Mouse (Mus musculus) limb, embryonic 14.5 days (tissue): ENCODE measurements around the gene Tmem104. TPM values are rescaled to one million over a fixed set of nuclear protein-coding genes. Genes with fewer than 3 reads are reported as not detected.

Experiments
- ATAC-seq: fragments of 200-750 bp; cut with Nextera tagmentation; 2 replicates; pipeline ENCODE4 v1.8.0; 2017; ENCODE audit warnings: low read depth, moderate number of reproducible peaks, moderate TSS enrichment; ENCODE audit not compliant: low FRiP score
- DNase-seq: peaks from one replicate; pipeline ENCODE4 v3.0.0-alpha.2; 2015; ENCODE audit warnings: low spot score
- H3K27ac ChIP-seq: fragments of 300-500 bp; sonication (generic); replicated peaks from 2 replicates; pipeline ENCODE4 v1.5.1; 2014; ENCODE audit warnings: low read depth, mild to moderate bottlenecking, low read length, moderate library complexity, mixed read lengths
- H3K27me3 ChIP-seq: fragments of 300-500 bp; sonication (generic); 2 replicates; pipeline ENCODE4 v1.6.1; 2014; ENCODE audit warnings: low read length, mixed read lengths; ENCODE audit not compliant: control insufficient read depth, insufficient read depth
- H3K36me3 ChIP-seq: fragments of 300-500 bp; sonication (generic); 2 replicates; pipeline ENCODE4 v1.6.1; 2014; ENCODE audit warnings: mild to moderate bottlenecking, low read length, moderate library complexity, mixed read lengths; ENCODE audit not compliant: control insufficient read depth, insufficient read depth
- H3K4me1 ChIP-seq: fragments of 300-500 bp; sonication (generic); 2 replicates; pipeline ENCODE4 v1.6.1; 2014; ENCODE audit warnings: antibody characterized with exemption, low read length, mixed read lengths; ENCODE audit not compliant: control insufficient read depth, insufficient read depth
- H3K4me2 ChIP-seq: fragments of 300-500 bp; sonication (generic); replicated peaks from 2 replicates; pipeline ENCODE4 v1.6.1; 2014; ENCODE audit warnings: low read depth, mild to moderate bottlenecking, low read length, moderate library complexity; ENCODE audit not compliant: severe bottlenecking
- H3K4me3 ChIP-seq: fragments of 300-500 bp; sonication (generic); replicated peaks from 2 replicates; pipeline ENCODE4 v1.5.1; 2014; ENCODE audit warnings: low read length
- H3K9ac ChIP-seq: fragments of 300-500 bp; sonication (generic); 2 replicates; pipeline ENCODE4 v1.6.1; 2014; ENCODE audit warnings: mild to moderate bottlenecking, low read depth, low read length, moderate library complexity; ENCODE audit not compliant: severe bottlenecking
- H3K9me3 ChIP-seq: fragments of 300-500 bp; sonication (generic); 2 replicates; pipeline ENCODE4 v1.6.1; 2016; ENCODE audit warnings: low read length; ENCODE audit not compliant: control insufficient read depth
- POLR2A ChIP-seq: fragments of 200-500 bp; IDR thresholded peaks from 2 replicates; pipeline ENCODE4 v1.8.0; 2012; ENCODE audit warnings: inconsistent platforms, mild to moderate bottlenecking, moderate library complexity, borderline replicate concordance; ENCODE audit not compliant: insufficient read depth, insufficient read length; ENCODE audit errors: extremely low read depth
- WGBS: fragments of 180-500 bp; shearing (Covaris S2); extraction: QIAGEN DNeasy Blood & Tissue Kit; methylation state at CpG from one replicate; pipeline ENCODE4 v1.1.7; 2014; 5-methylcytosine and 5-hydroxymethylcytosine counted together
- polyA plus RNA-seq, 2 experiments: library from polyadenylated mRNA; depleted of rRNA in 1 of 2; stranded (reverse) in 1 of 2; unstranded in 1 of 2; fragments of >200 nt; fragmentation: Nextera tagmentation in 1 of 2; extraction: Ambion mirVana in 1 of 2; gene quantifications; 2 replicates each; pipeline versions ENCODE4 v1.2.1 to v1.2.3; 2012 to 2014

Tmem104 gene
- polyA plus RNA-seq, 2 experiments: 9.2 to 12.4 TPM

GRCm38 (mm10) chr11:115226811-115227491 is 39.7 kb downstream of the Tmem104 start:
- H3K4me2 ChIP-seq: no peak overlapping the region

GRCm38 (mm10) chr11:115227640-115228039 is 40.4 kb downstream of the Tmem104 start:
- 30% methylated on average over 12 of the region's 12 CpGs for WGBS
- H3K36me3 ChIP-seq: no peaks in the 10 kb centered on the region
- no peak for TF ChIP-seq POLR2A
- no peak overlapping the region for H3K4me2 ChIP-seq
- H3K4me1 ChIP-seq: peaks cover 6% of the 10 kb centered on the region
- H3K27ac ChIP-seq: no peak overlapping the region
- H3K27me3 ChIP-seq: no peaks in the 10 kb centered on the region
- ATAC-seq (no peak), DNase-seq (no peak)
- no peak overlapping the region for H3K9ac ChIP-seq
- H3K4me3 ChIP-seq: no peak overlapping the region
- H3K9me3 ChIP-seq: no peaks in the 10 kb centered on the region

More at GRCm38 (mm10) chr11:115226811-115227491, 39.7 kb downstream of the Tmem104 start:
- DNase-seq: no peak
- Histone ChIP-seq H3K4me3 (no peak overlapping the region), H3K9ac (no peak overlapping the region), H3K9me3 (no peaks in the 10 kb centered on the region), H3K4me1 (peaks cover 9% of the 10 kb centered on the region), H3K27me3 (no peaks in the 10 kb centered on the region), H3K27ac (no peak overlapping the region), H3K36me3 (no peaks in the 10 kb centered on the region)
- ATAC-seq: no peak
- 49% methylated on average over 14 of the region's 14 CpGs for WGBS
- TF ChIP-seq POLR2A: no peak

DNA sequence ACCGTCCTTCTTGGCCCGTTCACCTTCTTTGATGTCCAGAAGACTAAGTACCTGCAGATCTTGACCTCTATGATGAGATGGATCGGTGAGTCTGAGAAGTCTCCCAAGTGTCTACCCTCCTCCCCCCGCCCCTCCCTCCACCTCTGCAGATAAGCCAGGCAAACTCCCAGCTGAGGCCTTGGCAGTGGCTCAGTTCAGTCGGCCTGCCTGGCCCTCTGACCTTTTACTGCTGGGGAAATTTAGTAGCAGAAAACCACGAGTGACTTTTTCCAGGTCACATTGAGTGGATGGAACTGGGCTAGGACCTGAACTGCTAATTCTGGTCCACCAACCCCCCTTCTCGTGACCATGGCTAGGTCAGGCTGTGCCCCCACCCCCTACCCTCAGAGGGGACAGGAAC is 41.1 kb downstream of the Tmem104 start:
- Histone ChIP-seq H3K9ac (no peak overlapping the region), H3K27me3 (no peaks in the 10 kb centered on the region), H3K27ac (no peak overlapping the region), H3K36me3 (no peaks in the 10 kb centered on the region; the same call in 1 of the 2 replicates), H3K9me3 (no peaks in the 10 kb centered on the region), H3K4me2 (no peak overlapping the region), H3K4me3 (no peak overlapping the region), H3K4me1 (peaks cover 3% of the 10 kb centered on the region; the same call in 1 of the 2 replicates)
- no peak for DNase-seq
- WGBS: 58% methylated on average over 7 of the region's 7 CpGs
- TF ChIP-seq POLR2A: no peak
- ATAC-seq: no peak

DNA sequence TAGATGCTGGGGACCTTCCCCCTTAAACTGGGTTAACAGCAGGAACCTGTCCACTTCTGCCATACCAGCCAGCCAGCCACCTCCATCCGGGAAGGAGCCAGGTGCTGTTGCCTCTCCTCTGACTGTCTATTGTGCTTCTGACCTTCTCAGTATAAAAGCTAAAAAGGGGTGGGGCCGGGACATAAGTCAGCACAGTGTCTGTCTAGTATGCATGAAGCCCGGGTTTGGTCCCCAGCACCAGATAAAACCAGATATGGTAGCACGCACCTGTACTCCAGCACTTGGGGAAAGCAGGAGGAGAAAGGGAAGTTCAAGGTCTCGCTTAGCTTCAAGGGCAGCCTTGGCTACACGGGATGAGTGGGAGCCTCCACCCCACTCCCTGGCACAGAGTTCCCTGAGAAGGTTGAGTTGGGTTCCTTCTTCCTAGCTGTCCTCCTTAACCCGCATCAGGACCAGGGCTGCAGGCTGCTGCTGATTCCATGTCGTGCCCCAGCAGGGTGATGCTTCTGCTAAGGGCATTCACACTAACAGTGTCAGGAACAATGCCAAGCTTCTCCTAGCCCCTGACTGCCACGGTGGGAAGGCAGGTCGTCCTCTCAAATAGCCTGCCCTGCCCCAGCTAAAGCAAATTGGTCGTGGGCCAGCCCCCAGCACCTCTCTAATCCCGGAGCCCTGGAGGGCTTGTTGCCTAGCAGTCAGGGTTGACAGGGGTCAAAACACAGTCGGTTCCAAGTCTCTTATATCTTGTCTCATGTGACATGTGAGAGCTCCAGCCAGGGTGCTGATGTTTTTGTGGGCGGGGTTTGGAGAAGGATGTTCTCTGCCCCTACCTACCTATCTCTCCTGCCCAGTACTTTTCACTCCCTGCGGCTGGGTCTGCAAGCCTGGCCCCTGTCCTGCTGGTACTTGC is 42.0 kb downstream of the Tmem104 start:
- TF ChIP-seq POLR2A: no peak
- no peaks in the 10 kb centered on the region for H3K9me3 ChIP-seq

DNA sequence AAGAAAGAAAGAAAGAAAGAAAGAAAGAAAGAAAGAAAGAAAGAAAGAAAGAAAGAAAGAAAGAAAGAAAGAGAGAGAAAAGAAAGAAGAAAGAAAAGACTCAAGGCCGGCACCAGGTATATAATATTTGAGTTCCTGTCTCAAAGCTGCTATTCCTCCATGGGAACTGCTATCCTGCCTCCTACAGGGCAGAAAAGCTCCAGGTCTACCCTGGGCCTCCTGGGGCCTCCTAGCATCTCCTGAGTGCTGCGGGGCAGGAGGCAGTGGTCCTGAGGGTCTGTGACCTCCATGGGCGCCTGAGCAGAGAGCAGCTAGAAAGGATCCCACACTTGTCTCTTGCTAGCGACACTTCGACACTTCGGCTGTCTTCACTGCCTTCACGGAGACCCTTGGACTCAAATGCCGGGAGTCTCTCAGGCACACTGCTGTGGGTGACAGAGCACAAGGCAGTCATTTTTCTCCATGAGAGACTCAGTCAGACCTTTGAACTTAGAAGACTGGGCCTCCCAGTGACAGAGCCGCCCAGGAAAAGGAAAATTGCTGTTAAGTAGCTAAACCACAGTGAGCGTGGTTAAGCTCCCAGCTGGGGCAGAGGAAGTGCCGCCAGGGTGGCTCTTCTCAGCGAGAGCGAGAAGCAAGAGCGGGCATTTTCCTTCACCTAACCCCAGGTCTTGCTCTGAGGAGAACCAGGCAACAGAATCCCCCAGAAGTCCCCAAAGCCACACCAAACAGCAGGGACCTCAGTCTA is 44.1 kb downstream of the Tmem104 start:
- H3K4me3 ChIP-seq: no peak overlapping the region

More for the DNA sequence above, 42.0 kb downstream of the Tmem104 start:
- no peaks in the 10 kb centered on the region for H3K27me3 ChIP-seq
- no peak overlapping the region for H3K4me2 ChIP-seq
- H3K36me3 ChIP-seq: no peaks in the 10 kb centered on the region; the same call in 1 of the 2 replicates
- H3K9ac ChIP-seq: no peak overlapping the region
- H3K4me3 ChIP-seq: no peak overlapping the region
- peaks cover 3% of the 10 kb centered on the region; the same call in 1 of the 2 replicates for H3K4me1 ChIP-seq
- DNase-seq (no peak), ATAC-seq (no peak)
- H3K27ac ChIP-seq: no peak overlapping the region
- WGBS: 50% methylated on average over 15 of the region's 15 CpGs

More for the DNA sequence above, 44.1 kb downstream of the Tmem104 start:
- DNase-seq (no peak), ATAC-seq (no peak)
- H3K27ac ChIP-seq: no peak overlapping the region
- no peaks in the 10 kb centered on the region for H3K9me3 ChIP-seq
- H3K9ac ChIP-seq: no peak overlapping the region
- no peak for TF ChIP-seq POLR2A
- H3K4me2 ChIP-seq: no peak overlapping the region
- 46% methylated on average over 14 of the region's 14 CpGs for WGBS
- no peaks in the 10 kb centered on the region for H3K27me3 ChIP-seq
- H3K36me3 ChIP-seq: no peaks in the 10 kb centered on the region; the same call in 1 of the 2 replicates
- peaks cover 6% of the 10 kb centered on the region; the same call in 1 of the 2 replicates for H3K4me1 ChIP-seq
